Mouse (Mus musculus): ENCODE data around the gene Ift57.

GRCm38 (mm10) chr16:49724232-49724631 is 25.2 kb downstream of the Ift57 start:
- TF ChIP-seq CTCF (conservative IDR thresholded peaks at IDR 0.05; ENCODE audit: low read length), result no peak
- TF ChIP-seq NANOG (IDR thresholded peaks at IDR 0.05; ENCODE audit: borderline replicate concordance, low read length), result no peak
- no peak for TF ChIP-seq POU5F1 (IDR thresholded peaks at IDR 0.05; ENCODE audit: borderline replicate concordance, low read length)

Data from E14TG2a.4 (cell line).